Comparison of ENCODE assay signal across 1 mouse cellular context in genomic region chr11:69411538-69412203, GRCm38 (mm10).
TF ChIP-seq lines count a peak whose summit lies in the region.

No protein-coding gene starts in this region.

TF ChIP-seq in MEL, 35 proteins besides CTCF, POLR2A, EP300 and RAD21 (continued from another document):
- TF ChIP-seq SMC3 (IDR thresholded peaks at IDR 0.05; ENCODE audit: low read depth, low read length) (0 out of 2 replicates have a peak, but pooled peaks have one; percentile 3), NRF1 (IDR thresholded peaks at IDR 0.05; ENCODE audit: insufficient read depth, low read depth, low read length, poor library complexity, severe bottlenecking) (0 out of 2 replicates have a peak, but pooled peaks have one; percentile 16), POLR2AphosphoS2 (IDR thresholded peaks at IDR 0.05; ENCODE audit: low read length) (no peak), GATA1 (IDR thresholded peaks at IDR 0.05; ENCODE audit: low read depth, low read length) (peak; percentile 53), ELF1 (IDR thresholded peaks at IDR 0.05; ENCODE audit: low read depth, low read length) (no peak), MAX (IDR thresholded peaks at IDR 0.05; ENCODE audit: low read length) (peak; percentile 87), MAZ (IDR thresholded peaks at IDR 0.05; ENCODE audit: low read depth, low read length) (no peak), HCFC1 (IDR thresholded peaks at IDR 0.05; ENCODE audit: low read depth, low read length) (no peak; the same call in 1 of the 2 replicates), SIN3A (IDR thresholded peaks at IDR 0.05; ENCODE audit: low read length) (peak; percentile 89), BHLHE40 (IDR thresholded peaks at IDR 0.05; ENCODE audit: borderline replicate concordance, low read depth, low read length) (peak; percentile 33; the same call in 1 of the 2 replicates), TAL1 (IDR thresholded peaks at IDR 0.05; ENCODE audit: low read length) (peak; percentile 26; the same call in 1 of the 2 replicates), MYB (IDR thresholded peaks at IDR 0.05; ENCODE audit: low read depth, low read length) (no peak), TBP (IDR thresholded peaks at IDR 0.05; ENCODE audit: low read depth, low read length) (peak; percentile 83), ZNF384 (IDR thresholded peaks at IDR 0.05; ENCODE audit: low read depth, low read length) (no peak), NELFE (IDR thresholded peaks at IDR 0.05; ENCODE audit: low read depth, low read length) (no peak; the same call in 1 of the 2 replicates), E2F4 (IDR thresholded peaks at IDR 0.05; ENCODE audit: borderline replicate concordance, low read depth, low read length) (no peak), USF2 (IDR thresholded peaks at IDR 0.05; ENCODE audit: borderline replicate concordance in 1 of 2, insufficient read depth in 1 of 2, low read depth in 1 of 2, low read length in 2 of 2) (no peak), CHD2 (IDR thresholded peaks at IDR 0.05; ENCODE audit: low read length) (peak; percentile 26; the same call in 1 of the 2 replicates), USF1 (IDR thresholded peaks at IDR 0.05; ENCODE audit: low read depth, low read length) (peak; percentile 84), UBTF (IDR thresholded peaks at IDR 0.05; ENCODE audit: borderline replicate concordance, insufficient read depth, low read depth, low read length) (peak; percentile 74; the same call in 1 of the 2 replicates), KAT2A (conservative IDR thresholded peaks at IDR 0.05; ENCODE audit: low read depth, low read length) (no peak; the same call in 1 of the 2 replicates), MEF2A (IDR thresholded peaks at IDR 0.05; ENCODE audit: extremely low read depth, insufficient replicate concordance, low read depth, low read length, poor library complexity, severe bottlenecking) (no peak), RCOR1 (IDR thresholded peaks at IDR 0.05; ENCODE audit: low read depth, low read length) (0 out of 2 replicates have a peak, but pooled peaks have one; percentile 38), ZC3H11A (IDR thresholded peaks at IDR 0.05; ENCODE audit: low read depth, low read length) (no peak), POLR2AphosphoS5 (IDR thresholded peaks at IDR 0.05; ENCODE audit: borderline replicate concordance, low read depth, low read length) (no peak), MYC (IDR thresholded peaks at IDR 0.05; ENCODE audit: low read depth, low read length) (peak; percentile 69; the same call in 1 of the 2 replicates), ETS1 (IDR thresholded peaks at IDR 0.05; ENCODE audit: low read depth, low read length) (peak; percentile 59), ZMIZ1 (IDR thresholded peaks at IDR 0.05; ENCODE audit: low read depth, low read length) (no peak), CHD1 (IDR thresholded peaks at IDR 0.05; ENCODE audit: low read depth, low read length) (0 out of 2 replicates have a peak, but pooled peaks have one; percentile 65), MAFK (IDR thresholded peaks at IDR 0.05; ENCODE audit: borderline replicate concordance, low read depth, low read length) (no peak), GABPA (IDR thresholded peaks at IDR 0.05; ENCODE audit: low read depth, low read length) (no peak), MXI1 (IDR thresholded peaks at IDR 0.05; ENCODE audit: low read depth, low read length) (peak; percentile 93), TCF12 (IDR thresholded peaks at IDR 0.05; ENCODE audit: low read depth, low read length) (no peak; the same call in 1 of the 2 replicates), ZKSCAN1 (IDR thresholded peaks at IDR 0.05; ENCODE audit: low read depth, low read length) (no peak)
